Mouse (Mus musculus) hindbrain, embryonic 13.5 days (tissue): ENCODE data around the gene Gm13420. TPM values are rescaled to one million over a fixed set of nuclear protein-coding genes. Genes with fewer than 3 reads are reported as not detected.

ENCODE experiments used
- ATAC-seq: fragments of 200-750 bp; cut with Nextera tagmentation; 2 replicates; pipeline ENCODE4 v1.8.0; 2017; ENCODE audit warnings: moderate TSS enrichment; ENCODE audit not compliant: low FRiP score
- H3K27ac ChIP-seq: fragments of 300-500 bp; sonication (generic); 2 replicates; pipeline ENCODE4 v1.5.1; 2015; ENCODE audit warnings: inconsistent platforms, mild to moderate bottlenecking, moderate library complexity
- H3K27me3 ChIP-seq: fragments of 300-500 bp; sonication (generic); 2 replicates; pipeline ENCODE4 v1.6.1; 2015; ENCODE audit warnings: mild to moderate bottlenecking, inconsistent platforms
- H3K36me3 ChIP-seq: fragments of 300-500 bp; sonication (generic); 2 replicates; pipeline ENCODE4 v1.6.1; 2015; ENCODE audit warnings: mild to moderate bottlenecking, inconsistent platforms
- H3K4me1 ChIP-seq: fragments of 300-500 bp; sonication (generic); replicated peaks from 2 replicates; pipeline ENCODE4 v1.6.1; 2015; ENCODE audit warnings: inconsistent platforms
- H3K4me2 ChIP-seq: fragments of 300-500 bp; sonication (generic); 2 replicates; pipeline ENCODE4 v1.6.1; 2015; ENCODE audit warnings: inconsistent platforms, mild to moderate bottlenecking, moderate library complexity
- H3K4me3 ChIP-seq: fragments of 300-500 bp; sonication (generic); 2 replicates; pipeline ENCODE4 v1.5.1; 2015; ENCODE audit warnings: mild to moderate bottlenecking, inconsistent platforms
- H3K9ac ChIP-seq: fragments of 300-500 bp; sonication (generic); 2 replicates; pipeline ENCODE4 v1.6.1; 2015; ENCODE audit warnings: mild to moderate bottlenecking, inconsistent platforms
- H3K9me3 ChIP-seq: fragments of 300-500 bp; sonication (generic); 2 replicates; pipeline ENCODE4 v1.6.1; 2016; ENCODE audit warnings: inconsistent platforms
- WGBS: fragments of 180-500 bp; shearing (Covaris S2); methylation state at CpG from one replicate; pipeline ENCODE4 v1.1.7; 2015; 5-methylcytosine and 5-hydroxymethylcytosine counted together
- polyA plus RNA-seq: library from polyadenylated mRNA; unstranded; fragments of >200 nt; fragmentation: Nextera tagmentation; extraction: Ambion mirVana; gene quantifications from 2 replicates; pipeline ENCODE4 v1.2.1, GENCODE M21; 2015

Gm13420 gene
- polyA plus RNA-seq, 1 experiment from 2014 or later: not detected

DNA sequence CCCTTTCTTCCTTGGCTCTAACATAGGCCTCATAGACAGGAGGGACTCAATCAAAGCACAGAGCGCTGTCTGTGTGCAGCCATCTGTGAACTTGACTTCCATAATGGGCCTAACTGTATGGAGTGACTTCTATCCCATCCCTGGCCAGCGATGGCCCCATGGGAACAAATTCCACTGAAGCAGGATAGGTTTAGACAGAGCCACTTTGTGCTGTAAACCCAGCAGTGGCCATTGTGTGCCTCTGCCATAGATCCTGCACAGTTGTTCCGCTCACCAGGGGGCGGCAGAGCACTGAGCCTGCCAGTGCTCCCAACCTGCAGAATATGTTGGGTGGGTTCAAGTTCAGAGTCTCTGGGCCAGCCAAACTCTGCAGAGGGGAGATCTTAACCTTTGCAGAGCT, 43.8 kb downstream of the Gm13420 start:
- WGBS: 74% methylated on average over 4 of the region's 4 CpGs
- Histone ChIP-seq H3K27me3 (no peaks in the 10 kb centered on the region), H3K4me1 (peaks cover 7% of the 10 kb centered on the region; the same call in 1 of the 2 replicates), H3K4me3 (no peak overlapping the region), H3K4me2 (no peak overlapping the region), H3K36me3 (peaks cover 87% of the 10 kb centered on the region), H3K9me3 (no peaks in the 10 kb centered on the region), H3K9ac (no peak overlapping the region), H3K27ac (no peak overlapping the region)
- ATAC-seq: no peak

DNA sequence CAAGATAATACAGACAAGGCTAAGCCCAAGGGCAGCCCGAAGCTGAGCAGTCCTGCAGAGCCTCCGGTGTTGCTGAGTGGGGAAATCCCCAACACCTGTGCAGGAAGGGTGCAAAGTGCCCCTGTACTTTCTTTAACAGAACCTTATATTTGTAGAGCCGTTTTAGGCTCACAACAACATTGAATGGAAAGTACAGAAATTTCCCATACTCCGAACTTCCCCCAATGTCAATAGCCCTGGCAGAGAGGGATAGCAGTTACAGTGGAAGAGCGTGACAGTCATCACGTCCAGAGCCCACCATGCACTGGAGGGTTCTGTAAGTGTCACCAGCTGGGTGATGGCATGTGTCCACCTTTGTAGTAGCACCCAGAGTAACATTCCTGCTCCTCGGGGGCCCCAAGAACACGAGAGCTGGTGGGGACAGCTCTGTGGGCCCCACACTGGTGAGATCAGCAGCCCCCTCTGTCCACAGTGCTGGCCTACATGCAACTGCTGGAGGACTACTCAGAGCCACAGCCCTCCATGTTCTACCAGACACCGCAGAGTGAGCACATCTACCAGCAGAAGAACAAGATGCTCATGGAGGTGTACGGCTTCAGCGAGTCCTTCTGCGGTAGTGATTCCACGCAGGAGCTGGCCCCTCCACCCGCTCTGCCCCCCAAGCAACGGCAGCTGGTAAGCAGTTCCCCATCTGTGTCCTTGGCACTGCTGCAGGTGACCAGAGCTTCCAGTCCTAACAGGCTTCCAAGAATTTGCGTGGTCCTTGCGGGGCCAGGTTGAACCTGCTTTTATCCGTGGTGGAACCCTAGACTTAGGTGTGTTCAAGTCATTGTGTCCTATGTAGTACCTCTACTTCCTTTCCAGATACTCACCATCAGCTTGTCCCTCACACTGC, 44.5 kb downstream of the Gm13420 start:
- Histone ChIP-seq H3K36me3 (peaks cover 88% of the 10 kb centered on the region), H3K9ac (no peak overlapping the region), H3K9me3 (no peaks in the 10 kb centered on the region), H3K4me3 (no peak overlapping the region), H3K4me1 (peaks cover 7% of the 10 kb centered on the region; the same call in 1 of the 2 replicates), H3K27me3 (no peaks in the 10 kb centered on the region), H3K27ac (peak overlapping the region; percentile 48; the same call in 1 of the 2 replicates), H3K4me2 (no peak overlapping the region)
- no peak for ATAC-seq
- WGBS: 94% methylated on average over 18 of the region's 18 CpGs

- no peaks in the 10 kb centered on the region for H3K9me3 ChIP-seq
- no peak overlapping the region for H3K4me3 ChIP-seq
- peaks cover 7% of the 10 kb centered on the region; the same call in 1 of the 2 replicates for H3K4me1 ChIP-seq
- H3K36me3 ChIP-seq: peaks cover 91% of the 10 kb centered on the region
- peak overlapping the region; percentile 18; the same call in 1 of the 2 replicates for H3K27ac ChIP-seq
- 81% methylated on average over 3 of the region's 3 CpGs for WGBS
- no peak for ATAC-seq
- H3K4me2 ChIP-seq: no peak overlapping the region
- no peak overlapping the region for H3K9ac ChIP-seq
- no peaks in the 10 kb centered on the region for H3K27me3 ChIP-seq
These were observed 46.0 kb downstream of the Gm13420 start for GRCm38 (mm10) chr2:29705493-29705892.

GRCm38 (mm10) chr2:29703104-29704081, 48.1 kb downstream of the Gm13420 start:
- Histone ChIP-seq H3K4me3 (no peak overlapping the region), H3K9ac (no peak overlapping the region), H3K27me3 (no peaks in the 10 kb centered on the region), H3K4me1 (peaks cover 7% of the 10 kb centered on the region; the same call in 1 of the 2 replicates), H3K4me2 (no peak overlapping the region), H3K9me3 (no peaks in the 10 kb centered on the region), H3K36me3 (peaks cover 96% of the 10 kb centered on the region), H3K27ac (no peak overlapping the region)
- WGBS: 92% methylated on average over 9 of the region's 9 CpGs
- ATAC-seq: no peak

DNA sequence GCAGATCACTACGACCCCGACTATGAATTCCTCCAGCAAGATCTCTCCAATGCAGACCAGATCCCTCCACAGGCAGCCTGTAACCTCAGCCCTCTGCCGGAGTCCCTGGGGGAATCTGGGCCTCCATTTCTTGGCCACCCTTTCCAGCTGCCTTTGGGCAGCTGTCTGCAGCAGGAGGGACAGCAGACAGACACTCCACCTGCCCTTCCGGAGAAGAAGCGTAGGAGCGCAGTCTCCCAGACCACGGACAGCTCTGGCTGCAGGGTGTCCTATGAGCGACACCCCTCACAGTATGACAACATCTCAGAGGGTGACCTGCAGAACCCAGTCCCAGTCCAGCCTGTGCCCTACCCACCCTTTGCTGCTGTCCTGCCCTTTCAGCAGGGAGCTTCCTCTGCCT, 49.3 kb downstream of the Gm13420 start:
- Histone ChIP-seq H3K9me3 (no peaks in the 10 kb centered on the region), H3K27ac (no peak overlapping the region), H3K4me3 (no peak overlapping the region), H3K27me3 (no peaks in the 10 kb centered on the region), H3K4me2 (no peak overlapping the region), H3K4me1 (peaks cover 5% of the 10 kb centered on the region; the same call in 1 of the 2 replicates), H3K36me3 (peaks cover 89% of the 10 kb centered on the region), H3K9ac (no peak overlapping the region)
- WGBS: 95% methylated on average over 8 of the region's 8 CpGs
- ATAC-seq: no peak

DNA sequence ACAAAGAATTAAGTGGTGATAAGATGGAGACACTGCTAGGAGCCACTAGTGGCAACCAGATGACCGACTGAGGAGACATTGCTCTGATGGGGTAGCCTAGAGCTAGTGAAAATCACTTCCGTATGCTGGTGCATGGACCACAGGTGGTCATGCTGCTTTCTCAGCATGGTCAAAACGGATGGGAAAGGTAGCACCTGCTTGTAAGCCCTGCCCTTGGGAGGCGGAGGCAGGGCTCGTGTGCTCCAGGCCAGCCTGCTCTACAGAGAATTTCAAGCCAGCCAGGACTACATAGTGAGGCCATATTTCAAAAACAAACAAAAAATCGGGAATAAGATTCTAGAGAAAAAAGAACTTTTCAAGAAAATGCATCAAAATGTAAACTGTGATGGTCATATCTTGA, 50.1 kb downstream of the Gm13420 start:
- no peaks in the 10 kb centered on the region for H3K27me3 ChIP-seq
- no peaks in the 10 kb centered on the region for H3K4me1 ChIP-seq
- H3K27ac ChIP-seq: no peak overlapping the region
- no peak overlapping the region for H3K9ac ChIP-seq
- ATAC-seq: no peak
- H3K36me3 ChIP-seq: peaks cover 83% of the 10 kb centered on the region
- no peak overlapping the region for H3K4me2 ChIP-seq
- H3K4me3 ChIP-seq: no peak overlapping the region
- 90% methylated on average over 6 of the region's 6 CpGs for WGBS
- no peaks in the 10 kb centered on the region for H3K9me3 ChIP-seq

GRCm38 (mm10) chr2:29700898-29701297, 50.6 kb downstream of the Gm13420 start:
- no peak overlapping the region for H3K4me3 ChIP-seq
- H3K9me3 ChIP-seq: no peaks in the 10 kb centered on the region
- no peaks in the 10 kb centered on the region for H3K27me3 ChIP-seq
- H3K4me2 ChIP-seq: no peak overlapping the region
- H3K36me3 ChIP-seq: peaks cover 84% of the 10 kb centered on the region
- H3K9ac ChIP-seq: no peak overlapping the region
- H3K4me1 ChIP-seq: no peaks in the 10 kb centered on the region
- ATAC-seq: no peak
- H3K27ac ChIP-seq: no peak overlapping the region

DNA sequence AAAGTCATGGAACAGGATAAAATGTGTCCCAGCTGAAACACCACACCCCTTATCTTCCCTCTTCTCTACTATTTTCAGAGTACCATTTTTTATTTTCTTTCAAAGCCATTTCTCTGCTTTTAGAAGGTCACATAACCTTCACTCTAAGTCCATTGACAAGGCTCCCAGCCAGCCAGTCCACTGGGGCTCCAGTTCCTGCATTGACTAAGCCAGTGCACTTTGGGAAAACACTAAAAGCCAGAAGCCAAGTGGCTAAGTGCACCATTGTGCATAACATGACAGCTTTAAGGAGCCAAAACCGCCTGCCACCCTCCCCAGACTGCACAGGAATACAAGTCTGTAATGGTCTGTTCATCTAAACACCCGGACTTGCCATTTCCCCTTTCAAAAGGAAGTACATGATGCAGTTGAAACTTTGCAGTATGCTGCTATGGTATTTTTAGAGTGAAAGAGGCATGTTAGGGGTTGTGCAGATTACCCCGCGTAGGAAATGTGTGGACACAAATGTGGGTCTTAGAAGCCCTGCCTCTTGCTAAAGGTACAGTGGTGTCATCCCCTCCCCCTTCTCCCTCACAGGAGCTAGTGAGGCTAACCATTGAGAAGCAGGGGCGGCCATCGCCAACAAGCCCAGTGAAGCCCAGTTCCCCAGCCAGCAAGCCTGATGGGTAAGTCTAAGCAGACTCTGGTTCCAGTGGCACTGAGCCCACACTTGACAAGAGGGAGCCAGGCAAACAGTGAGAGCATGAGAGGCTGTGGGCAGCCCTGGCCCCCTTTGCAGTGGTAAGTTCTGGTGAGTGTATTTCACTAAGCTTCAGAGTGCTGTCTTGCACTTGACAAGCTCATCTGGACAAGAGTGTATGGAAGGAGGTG, 52.8 kb downstream of the Gm13420 start:
- H3K27me3 ChIP-seq: no peaks in the 10 kb centered on the region
- H3K9me3 ChIP-seq: no peaks in the 10 kb centered on the region
- ATAC-seq: no peak
- no peak overlapping the region for H3K27ac ChIP-seq
- no peak overlapping the region for H3K4me3 ChIP-seq
- H3K9ac ChIP-seq: no peak overlapping the region
- no peak overlapping the region for H3K4me2 ChIP-seq
- no peaks in the 10 kb centered on the region for H3K4me1 ChIP-seq
- peaks cover 80% of the 10 kb centered on the region for H3K36me3 ChIP-seq
- WGBS: 93% methylated on average over 6 of the region's 6 CpGs

- H3K27me3 ChIP-seq: no peaks in the 10 kb centered on the region
- WGBS: 82% methylated on average over 7 of the region's 7 CpGs
- H3K9me3 ChIP-seq: no peaks in the 10 kb centered on the region
- H3K9ac ChIP-seq: no peak overlapping the region
- no peak overlapping the region for H3K4me2 ChIP-seq
- no peak overlapping the region for H3K27ac ChIP-seq
- no peak for ATAC-seq
- H3K4me3 ChIP-seq: no peak overlapping the region
- peaks cover 81% of the 10 kb centered on the region for H3K36me3 ChIP-seq
- no peaks in the 10 kb centered on the region for H3K4me1 ChIP-seq
These were observed 55.2 kb downstream of the Gm13420 start for GRCm38 (mm10) chr2:29696207-29696800.
